Mouse (Mus musculus): Measurements from ENCODE around the gene Lpcat2b. TPM values are rescaled to one million over a fixed set of nuclear protein-coding genes. Genes with fewer than 3 reads are reported as not detected.
A peak's percentile ranks its signal among the peaks of the same experiment; 100 is the strongest.
"Not testable (repeated sequence)": the region's sequence is repeated elsewhere in the genome, so short reads cannot be mapped to it uniquely, and the experiment has no call there.

Lpcat2b gene
- not detected in 2 replicates for polyA plus RNA-seq (2012; rRNA removed)

- Histone ChIP-seq H3K4me3 (ENCODE audit: extremely low read depth, insufficient read depth, insufficient read length) (no peak within 1 kb of the TSS), H3K27ac (ENCODE audit: insufficient read depth, low read length) (no peak within 1 kb of the TSS), H3K36me3 (ENCODE audit: control insufficient read depth, insufficient read depth, low read length) (no peaks in the 10 kb centered on the region), H3K4me1 (ENCODE audit: control insufficient read depth, insufficient read depth, insufficient read length) (no peaks in the 10 kb centered on the region), H3K27me3 (ENCODE audit: control insufficient read depth, insufficient read depth, low read length) (no peaks in the 10 kb centered on the region)
- 75% methylated on average over 3 of the region's 3 CpGs for WGBS
- DNase-seq (ENCODE audit: low read depth in 1 of 2, low spot score in 2 of 2): no peak
- TF ChIP-seq POLR2A (IDR thresholded peaks at IDR 0.05; ENCODE audit: low read depth, low read length) (no peak), CTCF (IDR thresholded peaks at IDR 0.05; ENCODE audit: extremely low read depth, insufficient read depth, insufficient read length, insufficient replicate concordance) (no peak)
Measured at GRCm38 (mm10) chr5:107431249-107431648, at the start of gene Lpcat2b. Lpcat2b (plus strand) TSS chr5:107431549.

GRCm38 (mm10) chr5:107386448-107386847 lies 44.9 kb upstream of the Lpcat2b start:
- H3K27ac ChIP-seq (ENCODE audit: insufficient read depth, low read length); H3K27me3 ChIP-seq (ENCODE audit: control insufficient read depth, insufficient read depth, low read length); DNase-seq (ENCODE audit: low read depth in 1 of 2, low spot score in 2 of 2); H3K4me1 ChIP-seq (ENCODE audit: control insufficient read depth, insufficient read depth, insufficient read length); H3K36me3 ChIP-seq (ENCODE audit: control insufficient read depth, insufficient read depth, low read length); H3K4me3 ChIP-seq (ENCODE audit: extremely low read depth, insufficient read depth, insufficient read length): not testable (repeated sequence)

- WGBS: 96% methylated on average over 1 of the region's 1 CpGs
- no peak for DNase-seq (ENCODE audit: low read depth in 1 of 2, low spot score in 2 of 2)
- Histone ChIP-seq H3K36me3 (ENCODE audit: control insufficient read depth, insufficient read depth, low read length) (no peaks in the 10 kb centered on the region), H3K27me3 (ENCODE audit: control insufficient read depth, insufficient read depth, low read length) (no peaks in the 10 kb centered on the region), H3K27ac (ENCODE audit: insufficient read depth, low read length) (no peak overlapping the region), H3K4me1 (ENCODE audit: control insufficient read depth, insufficient read depth, insufficient read length) (no peaks in the 10 kb centered on the region), H3K4me3 (ENCODE audit: extremely low read depth, insufficient read depth, insufficient read length) (no peak overlapping the region)
- TF ChIP-seq POLR2A (IDR thresholded peaks at IDR 0.05; ENCODE audit: low read depth, low read length): no peak
- TF ChIP-seq CTCF (IDR thresholded peaks at IDR 0.05; ENCODE audit: extremely low read depth, insufficient read depth, insufficient read length, insufficient replicate concordance): no peak
Measured at GRCm38 (mm10) chr5:107387788-107388187, 43.6 kb upstream of the Lpcat2b start.

GRCm38 (mm10) chr5:107389373-107389772 lies 42.0 kb upstream of the Lpcat2b start:
- no peak for DNase-seq (ENCODE audit: low read depth in 1 of 2, low spot score in 2 of 2)
- H3K36me3 ChIP-seq (ENCODE audit: control insufficient read depth, insufficient read depth, low read length): no peaks in the 10 kb centered on the region
- H3K27ac ChIP-seq (ENCODE audit: insufficient read depth, low read length): no peak overlapping the region
- no peaks in the 10 kb centered on the region for H3K27me3 ChIP-seq (ENCODE audit: control insufficient read depth, insufficient read depth, low read length)
- H3K4me1 ChIP-seq (ENCODE audit: control insufficient read depth, insufficient read depth, insufficient read length): no peaks in the 10 kb centered on the region
- TF ChIP-seq CTCF (IDR thresholded peaks at IDR 0.05; ENCODE audit: extremely low read depth, insufficient read depth, insufficient read length, insufficient replicate concordance) (no peak), POLR2A (IDR thresholded peaks at IDR 0.05; ENCODE audit: low read depth, low read length) (no peak)
- WGBS: 100% methylated on average over 2 of the region's 2 CpGs
- H3K4me3 ChIP-seq (ENCODE audit: extremely low read depth, insufficient read depth, insufficient read length): no peak overlapping the region

GRCm38 (mm10) chr5:107394437-107394836 lies 36.9 kb upstream of the Lpcat2b start:
- DNase-seq (ENCODE audit: low read depth in 1 of 2, low spot score in 2 of 2): no peak
- Histone ChIP-seq H3K27ac (ENCODE audit: insufficient read depth, low read length) (no peak overlapping the region), H3K4me1 (ENCODE audit: control insufficient read depth, insufficient read depth, insufficient read length) (no peaks in the 10 kb centered on the region), H3K4me3 (ENCODE audit: extremely low read depth, insufficient read depth, insufficient read length) (no peak overlapping the region), H3K36me3 (ENCODE audit: control insufficient read depth, insufficient read depth, low read length) (no peaks in the 10 kb centered on the region), H3K27me3 (ENCODE audit: control insufficient read depth, insufficient read depth, low read length) (no peaks in the 10 kb centered on the region)
- 47% methylated on average over 2 of the region's 2 CpGs for WGBS
- no peak for TF ChIP-seq POLR2A (IDR thresholded peaks at IDR 0.05; ENCODE audit: low read depth, low read length)
- no peak for TF ChIP-seq CTCF (IDR thresholded peaks at IDR 0.05; ENCODE audit: extremely low read depth, insufficient read depth, insufficient read length, insufficient replicate concordance)

GRCm38 (mm10) chr5:107402436-107402835 lies 28.9 kb upstream of the Lpcat2b start, which contains the start of gene Ephx4:
Ephx4 (plus strand) TSS chr5:107402736.
- no peak for DNase-seq (ENCODE audit: low read depth in 1 of 2, low spot score in 2 of 2)
- H3K4me3 ChIP-seq (ENCODE audit: extremely low read depth, insufficient read depth, insufficient read length): peak within 1 kb of the TSS; percentile 51
- H3K27me3 ChIP-seq (ENCODE audit: control insufficient read depth, insufficient read depth, low read length): peaks cover 9% of the 10 kb centered on the region

GRCm38 (mm10) chr5:107403011-107403946 lies 28.1 kb upstream of the Lpcat2b start:
- Histone ChIP-seq H3K36me3 (ENCODE audit: control insufficient read depth, insufficient read depth, low read length) (no peaks in the 10 kb centered on the region), H3K4me3 (ENCODE audit: extremely low read depth, insufficient read depth, insufficient read length) (peak overlapping the region; percentile 51), H3K27me3 (ENCODE audit: control insufficient read depth, insufficient read depth, low read length) (peaks cover 9% of the 10 kb centered on the region), H3K27ac (ENCODE audit: insufficient read depth, low read length) (no peak overlapping the region), H3K4me1 (ENCODE audit: control insufficient read depth, insufficient read depth, insufficient read length) (peaks cover 4% of the 10 kb centered on the region)
- no peak for DNase-seq (ENCODE audit: low read depth in 1 of 2, low spot score in 2 of 2)
- no peak for TF ChIP-seq CTCF (IDR thresholded peaks at IDR 0.05; ENCODE audit: extremely low read depth, insufficient read depth, insufficient read length, insufficient replicate concordance)
- no peak for TF ChIP-seq POLR2A (IDR thresholded peaks at IDR 0.05; ENCODE audit: low read depth, low read length)
- 2% methylated on average over 68 of the region's 80 CpGs for WGBS

More at GRCm38 (mm10) chr5:107402436-107402835, 28.9 kb upstream of the Lpcat2b start, which contains the start of gene Ephx4:
- H3K27ac ChIP-seq (ENCODE audit: insufficient read depth, low read length): no peak within 1 kb of the TSS
- H3K36me3 ChIP-seq (ENCODE audit: control insufficient read depth, insufficient read depth, low read length): no peaks in the 10 kb centered on the region
- TF ChIP-seq POLR2A (IDR thresholded peaks at IDR 0.05; ENCODE audit: low read depth, low read length) (no peak), CTCF (IDR thresholded peaks at IDR 0.05; ENCODE audit: extremely low read depth, insufficient read depth, insufficient read length, insufficient replicate concordance) (no peak)
- peaks cover 4% of the 10 kb centered on the region for H3K4me1 ChIP-seq (ENCODE audit: control insufficient read depth, insufficient read depth, insufficient read length)
- 24% methylated on average over 5 of the region's 5 CpGs for WGBS

Measured in spleen, adult 2 months (tissue).